Mouse (Mus musculus) brain, embryonic 18.5 days (tissue): ENCODE data around the gene Mybpc1.

Source experiments
- DNase-seq: peaks from one replicate; pipeline ENCODE4 v3.0.0-alpha.2; 2012; ENCODE audit warnings: low read depth, low spot score

The Mybpc1 gene

DNA sequence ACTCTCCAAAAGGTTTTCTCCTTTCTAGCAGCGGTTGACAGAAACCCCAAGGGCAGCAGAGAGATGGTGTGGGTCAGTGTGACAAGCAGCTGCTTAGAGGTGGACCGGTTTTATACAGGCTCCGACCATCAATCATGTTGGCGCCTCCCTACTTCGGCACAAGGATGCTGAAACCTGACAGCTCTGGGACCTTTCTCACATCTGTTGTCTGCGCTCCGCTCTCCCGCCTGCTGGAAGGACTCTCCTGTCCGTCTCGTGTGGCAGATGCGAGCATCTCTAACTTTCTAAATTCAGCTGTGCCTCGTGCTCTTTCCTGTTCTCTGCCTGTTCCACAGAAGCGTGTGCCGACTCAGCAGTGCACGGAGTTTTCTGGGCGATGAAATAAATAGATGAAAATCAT lies at the start of gene Mybpc1:
Gene Mybpc1, minus strand, starts transcription at position 210 of the 400 bp plus-strand sequence.
- no peak for DNase-seq

DNA sequence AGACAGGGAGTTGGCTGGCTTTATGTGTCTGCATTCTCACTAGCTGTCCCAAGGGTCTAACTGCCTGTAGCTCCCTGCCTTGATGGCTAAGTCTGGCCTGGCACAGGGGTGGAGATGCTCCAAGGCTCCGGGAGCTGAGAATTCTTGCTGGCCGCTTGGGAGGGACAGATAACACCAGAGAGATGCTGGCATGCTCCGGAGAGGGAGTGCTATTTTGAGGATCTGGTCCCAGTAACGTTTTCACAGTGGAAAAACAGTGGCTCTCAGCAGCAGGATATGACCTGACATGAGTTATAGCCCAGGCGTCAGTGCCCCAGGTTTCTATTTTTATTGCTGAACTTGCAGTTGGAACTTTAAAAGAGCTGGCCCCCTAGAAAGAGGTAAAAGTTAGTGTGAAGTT lies 40.5 kb upstream of the Mybpc1 start:
- DNase-seq: no peak

DNA sequence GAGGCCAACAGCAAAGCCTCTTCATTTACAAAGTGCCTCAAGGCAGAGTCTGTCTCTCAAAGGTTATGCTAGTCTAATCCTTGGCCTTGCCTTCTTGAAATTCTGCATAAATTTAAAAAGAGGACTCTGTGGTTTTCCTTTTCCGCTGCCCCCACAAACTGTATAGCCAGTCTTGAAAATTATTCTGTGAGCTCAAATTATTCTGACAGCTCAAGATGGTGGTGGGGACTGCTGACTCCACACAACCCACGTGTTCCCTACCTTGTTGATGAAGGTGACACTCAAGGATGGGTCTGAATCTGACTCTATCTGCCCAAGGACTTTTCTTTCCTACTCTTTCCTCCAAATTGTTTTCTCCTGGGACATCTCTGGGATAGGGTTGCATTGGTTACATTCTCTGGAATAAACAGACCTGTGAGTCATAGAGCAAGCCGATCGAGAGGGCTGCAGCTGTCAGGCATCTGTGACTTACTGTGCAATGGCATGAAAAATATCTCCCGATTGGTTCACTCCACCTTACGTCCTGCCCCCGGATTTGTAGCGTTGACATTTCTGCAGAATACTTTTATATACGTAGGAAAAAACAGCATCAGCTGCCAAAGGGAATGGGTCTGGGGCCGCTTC lies 26.5 kb upstream of the Mybpc1 start:
- no peak for DNase-seq

DNA sequence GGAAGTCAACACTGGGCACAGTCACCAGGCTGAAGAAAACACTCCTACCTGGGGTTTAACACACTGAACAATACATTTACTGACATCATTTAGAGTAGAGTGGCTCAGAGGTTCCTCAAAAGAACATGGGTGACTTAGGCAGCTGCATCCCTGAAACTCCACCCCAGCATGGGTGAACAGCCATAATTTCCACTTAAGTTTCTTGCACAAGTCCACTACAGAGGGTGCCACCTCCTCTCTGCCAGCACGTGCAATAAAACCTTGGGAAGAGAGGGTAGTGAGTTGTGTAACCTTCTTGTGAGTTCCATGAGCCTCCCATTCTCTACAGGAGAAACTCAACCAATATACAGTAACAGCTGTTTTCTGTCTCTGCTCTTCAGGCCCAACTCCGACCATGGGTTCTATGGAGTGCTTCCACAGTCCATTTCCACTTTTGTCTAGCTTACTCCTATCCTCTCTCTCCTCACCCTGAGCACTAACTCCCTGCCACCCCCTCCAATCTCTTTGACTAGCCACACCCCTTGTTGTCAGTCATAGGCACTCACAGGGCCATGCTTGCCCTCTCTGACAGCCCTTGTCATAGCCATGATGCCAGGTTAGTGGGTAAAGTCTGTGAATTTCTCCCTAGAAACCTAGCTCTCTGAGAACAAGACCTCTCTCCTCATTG lies 25.8 kb upstream of the Mybpc1 start:
- no peak for DNase-seq

DNA sequence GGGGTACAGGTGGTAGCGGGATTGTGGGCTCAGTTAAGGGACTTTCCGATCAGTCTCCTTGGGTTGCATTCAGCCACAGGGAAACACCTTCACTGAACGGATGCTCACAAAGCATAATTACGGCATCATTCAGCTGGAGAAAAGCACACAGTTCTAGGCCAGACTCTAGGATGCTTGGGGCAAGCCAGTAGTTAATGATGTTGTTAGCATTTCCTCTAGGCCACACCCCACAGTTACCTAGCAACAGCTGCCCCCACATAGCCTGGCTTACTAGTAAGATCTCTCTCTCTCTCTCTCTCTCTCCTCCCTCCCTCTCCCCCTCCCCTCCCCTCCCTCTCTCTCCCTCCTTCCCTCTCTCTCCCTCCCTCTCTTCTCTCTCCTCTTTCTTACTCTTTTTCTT lies 22.1 kb upstream of the Mybpc1 start:
- no peak for DNase-seq

DNA sequence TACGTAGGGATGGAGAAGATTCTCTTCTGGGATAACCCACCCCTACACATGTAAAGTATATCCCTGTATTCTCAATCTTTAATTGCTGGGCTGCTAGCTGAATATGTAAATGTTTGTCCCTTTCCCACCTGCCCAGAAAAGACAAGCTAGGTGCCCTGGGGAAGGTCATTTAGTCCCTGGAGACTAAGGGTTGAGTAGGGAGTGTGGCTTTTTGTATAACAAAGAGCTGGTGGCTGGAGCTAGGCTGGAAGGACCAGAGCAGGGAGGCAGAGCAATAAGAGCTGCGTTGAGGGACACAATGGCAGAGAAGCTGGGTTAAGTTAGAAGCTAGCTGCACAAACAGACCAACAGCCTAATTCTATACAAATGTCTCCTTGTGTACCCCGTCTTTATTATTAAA lies 21.2 kb upstream of the Mybpc1 start:
- DNase-seq: no peak

DNA sequence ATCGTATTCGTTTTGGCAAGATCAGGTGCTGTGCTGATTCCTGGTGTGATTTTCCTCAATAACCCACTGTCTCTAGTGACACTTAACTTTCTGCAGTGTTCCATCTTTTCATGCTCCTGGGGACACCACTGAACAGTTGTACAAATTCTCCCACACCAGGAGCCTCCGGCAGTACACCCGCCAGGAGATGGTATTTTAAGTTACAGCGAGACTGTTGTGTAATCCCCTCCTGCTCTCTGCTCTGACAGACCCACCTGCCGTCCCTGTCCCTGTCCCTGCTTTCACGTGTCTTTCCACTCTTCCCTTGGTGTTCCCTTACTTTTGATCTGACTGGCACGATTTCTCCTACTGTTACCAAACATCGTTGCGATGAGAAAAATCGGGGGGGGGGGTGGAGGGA lies 19.3 kb upstream of the Mybpc1 start:
- DNase-seq: no peak

DNA sequence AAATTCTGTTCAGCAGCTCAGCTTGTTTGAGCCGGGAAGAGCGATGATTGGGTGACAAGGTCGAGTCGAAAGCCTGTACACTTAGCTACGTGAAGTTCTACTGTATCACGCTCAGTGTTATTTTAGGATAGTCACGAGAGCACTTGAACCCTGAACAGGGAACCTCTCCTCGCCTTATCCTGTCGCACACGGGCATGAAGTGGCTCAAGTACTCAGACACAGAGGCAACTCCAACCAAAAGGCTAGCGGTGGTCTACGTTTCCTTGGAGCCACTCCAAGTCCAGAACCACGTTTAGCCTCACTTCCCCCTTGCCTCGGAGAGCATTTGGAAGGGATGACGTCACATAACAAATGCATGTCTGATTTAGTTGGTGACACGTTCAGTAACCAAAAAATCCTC lies 17.7 kb upstream of the Mybpc1 start:
- no peak for DNase-seq

DNA sequence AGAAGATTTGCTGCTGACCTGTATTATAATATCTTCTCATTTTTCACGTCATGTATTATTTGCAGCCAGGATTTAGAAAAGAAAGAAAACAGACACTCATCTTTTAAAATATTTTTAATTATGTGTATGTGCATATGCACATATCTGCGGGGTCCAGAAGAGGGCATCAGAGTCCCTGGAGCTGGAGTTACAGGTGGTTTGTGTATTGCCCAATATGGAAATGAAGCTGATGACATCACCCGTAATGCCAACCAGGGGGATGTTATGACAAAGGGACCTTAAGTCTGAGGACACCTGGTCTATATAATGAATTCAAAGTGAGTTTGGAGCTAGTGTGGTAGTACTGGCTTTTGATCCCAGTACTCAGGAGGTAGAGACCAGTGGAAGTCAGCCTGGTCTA lies 15.9 kb upstream of the Mybpc1 start:
- DNase-seq: no peak

DNA sequence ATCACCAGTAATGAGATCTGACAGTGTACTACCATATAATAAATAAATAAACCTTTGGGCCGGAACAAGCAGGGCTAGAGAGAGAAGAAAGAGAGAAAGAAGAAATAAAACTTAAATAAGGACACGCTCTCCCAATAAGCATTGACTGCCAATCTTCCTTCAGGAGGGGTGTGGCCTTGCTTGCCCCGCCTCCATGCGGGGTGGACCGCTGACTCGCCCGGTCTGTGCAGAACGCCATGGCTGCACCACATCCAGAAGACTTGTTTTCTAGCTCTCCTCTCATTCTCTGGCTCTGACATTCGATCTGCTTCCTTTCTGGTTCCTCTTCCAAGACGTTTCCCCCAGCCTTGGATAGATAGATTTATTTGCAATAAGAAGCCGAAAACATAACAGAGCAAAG lies 8.1 kb upstream of the Mybpc1 start:
- DNase-seq: no peak

DNA sequence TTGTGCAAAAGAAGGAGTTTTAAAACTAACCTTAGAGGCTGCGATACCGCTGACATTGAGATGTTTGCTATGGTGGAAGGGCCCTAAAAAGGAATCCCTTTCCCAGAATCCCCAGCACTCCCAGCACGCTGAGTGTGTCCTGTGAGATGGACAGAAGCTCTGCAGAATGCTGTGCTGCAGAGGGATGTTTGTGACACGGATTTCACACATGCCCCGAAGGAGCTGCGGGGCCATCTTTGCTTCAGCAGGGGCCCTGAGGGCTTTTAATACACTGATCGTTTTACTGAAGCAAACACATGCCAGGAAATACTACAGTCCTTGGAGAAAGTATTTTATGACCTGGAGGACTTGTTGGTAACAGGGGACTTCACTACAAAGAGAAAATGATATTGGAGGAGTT lies 1.7 kb upstream of the Mybpc1 start:
- no peak for DNase-seq

DNA sequence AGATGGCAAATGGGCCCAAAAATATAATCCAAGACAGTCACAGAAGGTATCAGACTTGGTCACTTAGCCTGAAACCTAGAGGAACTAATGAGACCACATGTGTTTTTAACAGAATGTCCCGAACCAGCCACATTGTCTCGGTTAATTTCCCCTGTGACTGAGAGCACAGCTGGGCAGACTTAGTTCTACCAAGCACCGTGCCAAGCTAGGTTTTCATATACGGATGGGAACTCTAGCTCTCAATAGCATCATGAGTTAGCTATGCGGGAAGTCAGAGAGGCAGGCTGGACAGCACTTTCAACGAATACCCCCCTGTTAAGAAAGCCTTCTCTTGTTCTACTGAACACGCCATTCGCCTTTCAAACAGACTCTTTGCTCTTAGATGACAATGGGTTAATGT lies 1.1 kb upstream of the Mybpc1 start:
- DNase-seq: no peak

DNA sequence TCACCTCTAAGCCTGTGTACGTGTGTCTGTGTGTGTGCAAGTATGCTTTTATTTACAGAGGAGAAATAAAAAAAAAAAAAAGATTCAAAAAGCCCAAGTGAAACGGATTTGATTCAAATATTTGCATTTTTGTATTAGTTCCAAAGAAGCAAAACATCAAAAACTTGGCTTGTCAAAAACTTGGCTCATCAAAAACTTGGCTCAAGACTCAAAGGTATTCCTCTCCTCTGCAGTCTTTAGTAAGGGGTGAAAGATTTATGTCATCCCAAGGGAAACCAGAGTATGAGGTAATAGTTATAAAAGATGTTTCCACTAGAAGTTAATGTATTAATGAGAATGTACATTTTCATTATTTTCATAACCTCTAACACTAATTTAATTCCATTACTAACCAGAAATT lies 1.2 kb downstream of the Mybpc1 start:
- DNase-seq: no peak

DNA sequence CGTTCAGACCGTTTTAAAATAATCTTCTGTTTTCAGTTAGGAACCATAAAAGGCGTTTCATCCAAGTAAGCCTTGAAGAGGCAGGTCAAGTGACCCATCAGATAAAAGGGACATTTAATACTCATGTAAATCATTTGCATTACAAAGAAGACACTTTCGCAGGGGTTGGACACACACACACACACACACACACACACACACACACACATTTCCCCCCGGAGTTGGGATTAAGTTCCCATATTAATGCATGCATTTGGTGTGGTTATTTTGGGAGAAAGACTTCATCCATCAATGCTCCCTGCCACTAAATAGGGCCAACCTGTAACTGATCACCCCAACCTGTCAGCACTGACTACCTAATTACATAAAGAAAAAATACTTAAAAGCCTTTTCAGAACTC lies 1.7 kb downstream of the Mybpc1 start:
- no peak for DNase-seq

DNA sequence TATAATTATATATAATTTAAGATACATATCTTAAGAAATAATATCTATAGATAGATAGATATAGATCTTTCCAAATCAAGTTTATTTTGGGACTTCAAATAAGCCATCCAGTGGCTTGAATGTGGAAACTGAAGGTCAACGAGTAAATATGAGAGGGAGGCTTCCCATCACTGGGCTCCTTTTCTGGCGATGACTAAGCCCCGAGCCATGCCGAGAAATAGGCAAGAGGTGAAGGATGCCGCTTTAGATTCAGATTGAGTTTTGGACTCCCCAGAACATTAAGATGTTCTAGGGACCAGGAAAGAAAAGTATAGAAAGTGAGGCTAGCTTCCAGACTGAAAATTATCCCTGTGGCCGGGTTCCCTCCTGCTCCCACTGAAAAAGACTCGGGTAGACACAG lies 4.4 kb downstream of the Mybpc1 start:
- DNase-seq: no peak

DNA sequence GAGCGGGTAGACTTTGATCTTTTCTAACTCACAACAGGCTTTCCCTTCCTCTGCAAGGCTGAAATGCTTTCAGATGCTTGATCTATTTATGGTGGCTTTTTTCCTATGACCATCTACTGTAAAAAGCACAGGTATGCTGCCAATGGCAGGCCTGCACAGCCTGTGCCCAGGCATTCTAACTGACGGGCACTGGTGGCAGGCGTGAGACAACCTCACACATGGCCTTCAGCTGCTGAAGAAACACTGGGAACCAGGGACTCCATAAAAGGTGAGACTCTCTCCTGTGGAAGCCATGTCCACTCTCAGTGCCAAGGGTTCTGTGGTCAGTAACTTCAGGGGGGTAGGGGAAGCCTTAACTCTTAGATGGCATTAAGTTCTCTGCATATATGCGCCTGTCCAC lies 12.6 kb downstream of the Mybpc1 start:
- DNase-seq: no peak

DNA sequence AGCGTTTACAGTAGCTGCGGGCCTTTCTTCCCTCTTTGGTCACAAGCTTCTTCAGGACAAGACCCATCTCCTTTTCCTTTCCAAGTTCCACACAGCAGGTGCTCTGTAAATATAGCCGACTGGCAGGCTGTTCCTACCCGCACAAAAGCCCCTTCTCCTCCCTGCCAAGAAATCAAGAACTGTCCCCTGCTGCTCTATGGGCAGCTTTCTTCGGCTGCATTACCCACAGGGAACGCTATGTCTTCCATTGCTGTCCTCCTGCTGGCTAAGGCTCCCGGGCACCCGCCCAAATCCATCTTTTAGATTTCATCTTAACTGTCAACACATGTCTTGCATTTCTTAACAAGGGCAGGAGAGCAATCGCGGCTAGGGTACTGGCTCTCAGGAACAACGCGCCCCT lies 13.9 kb downstream of the Mybpc1 start:
- no peak for DNase-seq

DNA sequence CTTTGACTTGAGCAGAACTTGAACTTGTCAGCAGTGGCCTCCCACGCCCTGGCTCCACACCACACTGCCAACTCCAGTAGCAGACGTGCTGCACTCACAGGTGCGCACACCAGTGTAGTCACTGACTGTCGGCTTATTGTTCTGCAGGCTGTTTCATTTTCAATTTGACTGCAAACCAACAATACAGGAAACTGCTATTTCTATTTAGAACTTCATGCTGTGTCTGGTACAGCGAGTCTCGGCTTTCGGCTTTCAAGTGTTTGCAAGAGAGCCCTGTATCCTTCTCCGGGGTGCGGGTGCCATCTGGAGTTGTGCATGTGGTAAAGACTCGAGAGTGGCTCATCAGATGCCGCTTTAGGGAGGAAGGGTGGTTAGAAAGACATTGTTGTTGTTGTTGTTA lies 20.5 kb downstream of the Mybpc1 start:
- DNase-seq: no peak

DNA sequence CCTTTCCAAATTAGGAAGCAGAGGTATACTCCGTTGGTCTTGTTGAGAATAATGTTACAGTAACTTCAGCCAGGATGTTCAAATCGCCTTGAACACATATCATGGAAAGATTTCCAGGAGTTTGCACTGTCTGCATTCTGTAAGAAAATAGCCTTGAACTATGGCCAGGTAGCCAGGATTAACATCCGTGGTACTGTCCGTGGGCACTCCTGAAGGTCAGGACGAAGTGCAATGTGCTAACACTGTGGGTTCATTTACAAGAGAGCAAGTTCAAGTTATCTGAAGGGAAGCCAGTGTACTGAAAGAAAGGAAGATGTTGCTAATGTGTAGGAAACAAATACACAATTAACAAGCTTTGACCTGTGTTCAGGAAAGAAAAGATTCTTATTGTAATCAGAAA lies 24.2 kb downstream of the Mybpc1 start:
- no peak for DNase-seq

DNA sequence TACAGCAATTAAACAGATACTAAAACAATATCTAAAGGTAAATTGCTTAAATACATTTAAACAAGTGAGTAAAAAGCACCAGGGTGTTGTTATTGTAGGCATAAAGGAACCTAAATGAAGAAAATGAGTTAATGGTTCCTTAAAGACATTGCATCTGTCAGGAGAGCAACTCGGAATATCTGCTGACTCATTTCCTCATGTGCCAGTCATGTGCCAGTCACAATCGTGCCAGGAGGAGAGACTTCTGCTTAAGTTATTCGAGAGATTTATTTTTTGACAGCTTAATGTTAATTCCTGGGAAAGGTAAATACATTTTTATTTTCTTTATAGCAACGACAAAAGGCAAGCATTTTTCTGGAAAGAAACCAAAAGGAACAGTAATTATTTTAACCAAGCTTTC lies 26.3 kb downstream of the Mybpc1 start:
- no peak for DNase-seq

DNA sequence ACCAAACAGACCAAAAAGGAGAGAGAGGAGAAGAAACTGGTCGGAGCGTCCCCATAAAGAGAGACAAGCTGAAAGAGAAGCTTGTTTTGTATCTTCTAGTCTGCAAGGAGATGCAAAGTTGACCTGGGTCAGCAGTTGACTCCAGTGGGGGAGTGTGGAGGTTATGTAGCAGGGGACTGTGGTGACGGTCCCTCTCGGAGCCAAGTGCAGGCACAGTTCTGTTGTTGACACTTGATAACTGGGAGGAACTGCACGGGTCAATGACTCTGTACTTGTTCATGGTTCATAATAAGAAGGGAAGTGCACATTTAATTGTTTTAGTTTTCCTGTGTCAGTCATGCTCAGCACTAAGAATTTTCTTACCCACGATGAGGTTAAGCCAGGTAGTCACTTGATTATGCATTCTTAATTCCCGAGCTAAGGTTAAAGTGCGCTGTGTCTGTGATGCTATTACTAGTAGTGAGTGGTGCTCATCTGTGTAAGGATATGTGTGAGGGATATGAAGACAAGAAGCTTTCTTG lies 30.8 kb downstream of the Mybpc1 start:
- DNase-seq: no peak

DNA sequence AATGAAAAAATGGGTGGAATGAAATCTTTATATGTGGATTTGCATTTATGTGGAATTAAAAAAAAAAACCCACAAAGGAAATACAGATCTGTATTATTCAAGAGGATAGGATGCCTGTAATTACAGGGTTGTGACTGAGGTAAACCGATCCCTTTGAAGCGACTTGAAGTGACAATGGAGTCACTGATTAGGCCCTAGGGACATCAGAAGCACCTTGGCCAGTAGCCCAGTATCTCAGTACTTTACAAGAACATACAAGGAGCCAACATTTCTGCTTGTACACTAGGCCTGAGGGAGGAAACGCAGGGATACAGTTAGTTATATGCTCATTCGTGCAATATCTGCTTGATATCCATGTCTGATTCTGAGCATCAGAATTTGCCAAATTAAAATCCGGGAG lies 32.8 kb downstream of the Mybpc1 start:
- no peak for DNase-seq

DNA sequence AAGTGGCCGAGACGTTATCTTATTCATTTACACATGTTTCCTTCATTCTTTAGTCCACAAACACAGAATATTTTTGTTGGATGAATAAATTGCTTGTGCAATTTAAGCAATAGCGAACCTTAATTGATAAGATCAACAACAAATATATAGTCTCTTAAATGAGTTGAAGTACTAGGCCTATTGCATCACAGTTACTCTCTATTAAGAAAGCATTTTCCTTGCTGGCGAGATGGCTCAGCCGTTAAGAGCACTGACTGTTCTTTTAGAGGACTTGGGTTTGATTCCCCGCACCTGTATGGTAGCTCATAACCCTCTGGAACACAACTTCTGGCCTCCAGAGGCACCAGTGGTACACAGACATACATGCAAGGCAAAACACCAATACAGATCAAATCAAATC lies 47.9 kb downstream of the Mybpc1 start:
- DNase-seq: no peak

DNA sequence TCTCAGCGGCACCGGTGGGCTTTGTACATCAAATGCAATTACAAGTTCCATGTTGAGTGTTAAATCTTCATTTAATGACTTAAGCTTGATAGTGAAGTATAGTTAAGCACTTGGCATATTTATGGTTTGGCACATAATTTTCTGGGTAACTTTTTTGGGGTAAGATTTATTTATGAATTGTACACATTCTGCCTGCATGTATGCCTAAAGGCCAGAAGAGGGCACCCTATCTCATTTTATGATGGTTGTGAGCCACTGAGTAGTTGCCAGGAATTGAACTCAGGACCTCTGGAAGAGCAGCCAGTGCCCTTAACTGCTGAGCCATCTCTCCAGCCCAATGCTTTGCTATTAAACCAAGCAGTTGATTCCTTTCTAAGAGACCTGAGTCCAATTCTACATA lies 52.2 kb downstream of the Mybpc1 start:
- no peak for DNase-seq
